Mouse (Mus musculus): ENCODE data around the gene Kif22.
"Not testable (repeated sequence)": the region's sequence is repeated elsewhere in the genome, so short reads cannot be mapped to it uniquely, and the experiment has no call there.

The Kif22 gene

DNA sequence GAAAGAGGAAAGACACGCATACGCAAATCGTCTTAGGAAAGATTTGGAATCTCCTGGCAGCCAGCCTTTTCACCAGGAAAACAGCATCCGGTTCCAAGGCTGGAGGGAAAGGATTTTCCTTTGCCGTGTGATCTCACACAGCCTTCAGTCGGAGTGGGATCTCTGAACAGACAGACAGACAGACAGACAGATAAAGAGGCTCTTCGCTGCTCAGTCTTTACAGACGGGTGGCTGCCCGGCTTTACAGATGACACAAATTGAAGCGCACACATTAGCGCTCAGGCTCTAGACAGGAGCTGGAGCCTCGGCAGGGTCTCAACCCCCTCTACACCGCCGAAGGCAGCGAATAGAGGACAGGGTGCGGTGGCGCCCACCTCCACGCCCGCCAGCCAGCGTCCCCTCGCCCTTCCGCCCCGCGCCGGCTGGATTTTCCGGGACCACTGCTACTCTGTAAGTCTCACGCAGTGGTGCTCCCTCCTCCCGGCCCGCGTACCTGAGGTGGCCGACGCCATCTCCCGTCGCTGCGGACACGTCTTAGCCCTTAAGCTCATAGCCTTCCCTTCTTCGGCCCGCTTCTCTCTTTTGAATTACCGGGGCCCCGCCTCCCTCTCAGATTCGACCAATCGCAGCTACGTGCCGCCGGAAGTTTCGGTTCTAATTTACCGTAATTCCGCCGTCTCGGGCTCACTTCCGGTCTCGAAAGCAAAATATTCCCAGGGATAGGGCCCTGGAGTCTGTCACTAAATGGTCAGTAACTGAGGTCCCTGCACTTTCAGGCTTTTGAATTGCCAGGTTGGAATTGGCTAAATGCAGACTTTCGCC is at the start of gene Kif22:
Gene Kif22 (minus strand): TSS at position 621 of the 822 bp plus-strand sequence.
- peak; percentile 94 to 95 for DNase-seq

- DNase-seq = no peak
Measured at GRCm38 (mm10) chr7:127091114-127091896, 49.0 kb upstream of the Kif22 start, which contains the start of gene AI467606. TSS of gene AI467606 (plus strand) at chr7:127091359.

- DNase-seq = no peak
Measured at GRCm38 (mm10) chr7:127090154-127091113, 48.2 kb upstream of the Kif22 start.

DNA sequence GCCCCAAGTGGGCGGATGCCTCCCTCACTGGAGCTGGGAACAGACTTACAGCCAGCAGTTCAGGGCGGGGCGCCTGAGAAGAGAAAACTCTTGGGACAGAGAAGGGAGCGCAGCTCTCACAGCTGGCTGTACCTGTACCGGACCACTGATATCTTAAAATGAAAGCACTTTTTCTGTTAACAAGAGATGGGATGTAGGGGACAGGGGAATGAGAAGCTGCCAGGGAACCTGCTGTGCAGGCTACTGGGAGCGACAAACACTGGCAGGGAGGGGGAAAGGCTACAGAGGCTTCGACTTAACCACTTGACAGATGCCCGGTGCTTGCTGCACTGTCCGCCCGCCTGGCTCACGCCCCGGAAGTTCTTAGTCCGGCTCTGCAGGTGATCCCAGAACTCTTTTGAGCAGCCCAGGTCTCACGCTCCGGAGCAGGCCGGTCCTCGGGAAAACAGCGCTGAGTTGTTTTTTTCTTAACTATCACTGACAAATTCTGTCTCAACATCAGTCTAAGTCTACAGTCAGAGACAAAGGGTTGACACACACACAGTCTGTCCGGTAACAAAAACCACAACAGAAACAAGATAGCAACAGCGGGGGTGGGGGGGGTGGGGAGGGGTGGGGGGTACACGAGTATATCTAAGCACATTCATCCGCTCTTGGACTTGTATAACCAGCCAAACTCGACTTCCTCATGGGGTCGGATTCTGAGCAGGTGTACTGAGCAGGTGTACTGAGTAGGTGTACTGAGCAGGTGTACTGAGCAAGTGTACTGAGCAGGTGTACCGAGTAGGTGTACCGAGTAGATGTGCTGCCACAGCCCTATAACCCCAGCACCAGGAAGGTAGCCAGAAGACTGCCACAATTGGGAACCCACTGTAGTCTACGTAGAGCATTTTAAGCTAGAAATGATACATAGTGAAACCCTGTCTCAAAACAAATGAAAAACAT is 46.9 kb upstream of the Kif22 start:
- no peak for DNase-seq

GRCm38 (mm10) chr7:127088083-127088482 is 45.8 kb upstream of the Kif22 start:
- no peak for DNase-seq

DNA sequence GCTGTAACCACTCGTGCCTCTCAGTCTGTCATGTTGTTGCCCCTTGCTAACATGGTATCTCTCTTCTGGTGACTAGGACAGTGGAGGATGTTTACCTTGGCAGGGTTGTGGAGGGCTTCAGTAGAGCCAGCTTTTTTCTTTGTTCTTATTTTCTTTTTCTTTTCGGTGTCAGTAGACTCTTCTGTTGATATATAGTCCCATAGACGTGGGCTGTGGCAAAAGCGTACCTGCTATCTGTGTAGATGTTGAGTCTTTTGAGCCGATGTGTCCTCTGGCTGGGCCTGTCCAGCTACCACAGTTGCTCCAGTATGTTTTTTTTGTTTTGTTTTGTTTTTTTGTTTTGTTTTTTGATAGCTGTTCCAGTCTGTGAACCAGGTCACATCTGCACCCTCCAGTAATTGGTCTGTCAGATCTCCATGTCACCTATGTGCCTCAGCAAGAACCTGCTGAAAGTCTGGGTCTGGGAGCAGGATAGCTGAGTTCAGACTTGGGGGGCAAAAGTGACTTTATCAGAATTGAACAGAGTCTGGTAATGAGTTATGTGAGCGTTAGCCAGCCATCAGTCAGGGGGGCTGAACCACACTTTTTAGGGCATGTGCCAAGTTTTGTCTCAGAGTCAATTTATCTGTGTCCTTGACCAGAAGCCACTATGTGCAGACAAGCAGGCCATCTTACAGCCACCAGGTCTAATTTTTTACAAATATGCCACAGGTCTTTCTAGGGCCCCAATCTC is 45.2 kb upstream of the Kif22 start, which contains the start of gene Zg16:
Gene Zg16 (minus strand): TSS at position 51 of the 733 bp plus-strand sequence.
- DNase-seq = not testable (repeated sequence)

- not testable (repeated sequence) for DNase-seq
Measured at GRCm38 (mm10) chr7:127085751-127086150, 43.5 kb upstream of the Kif22 start.

- DNase-seq = no peak
Measured at GRCm38 (mm10) chr7:127084794-127085193, 42.5 kb upstream of the Kif22 start.

- no peak for DNase-seq
Measured at GRCm38 (mm10) chr7:127083689-127084088, 41.4 kb upstream of the Kif22 start.

- no peak for DNase-seq
Measured at GRCm38 (mm10) chr7:127082995-127083394, 40.7 kb upstream of the Kif22 start.

- no peak for DNase-seq
Measured at GRCm38 (mm10) chr7:127082271-127082670, 40.0 kb upstream of the Kif22 start.

DNA sequence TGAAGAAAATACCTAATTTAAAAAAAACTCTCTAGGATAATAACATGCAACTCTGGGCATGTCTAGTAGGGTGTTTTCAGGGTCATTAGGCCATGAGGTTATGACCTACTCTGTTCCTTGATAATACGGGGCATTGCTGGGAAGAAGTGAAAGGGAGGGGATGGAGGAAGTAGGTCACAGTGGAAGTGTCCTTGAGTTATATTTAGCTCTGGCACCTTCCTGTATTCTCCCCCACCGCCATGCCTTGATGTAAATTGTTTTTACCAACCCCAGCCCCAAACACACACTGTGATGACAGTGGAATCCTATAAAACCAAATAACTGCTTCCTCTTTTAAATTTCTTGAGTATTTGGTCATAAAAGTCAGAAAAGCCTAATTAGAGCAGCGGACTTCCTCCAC is 37.8 kb upstream of the Kif22 start:
- DNase-seq = no peak

DNA sequence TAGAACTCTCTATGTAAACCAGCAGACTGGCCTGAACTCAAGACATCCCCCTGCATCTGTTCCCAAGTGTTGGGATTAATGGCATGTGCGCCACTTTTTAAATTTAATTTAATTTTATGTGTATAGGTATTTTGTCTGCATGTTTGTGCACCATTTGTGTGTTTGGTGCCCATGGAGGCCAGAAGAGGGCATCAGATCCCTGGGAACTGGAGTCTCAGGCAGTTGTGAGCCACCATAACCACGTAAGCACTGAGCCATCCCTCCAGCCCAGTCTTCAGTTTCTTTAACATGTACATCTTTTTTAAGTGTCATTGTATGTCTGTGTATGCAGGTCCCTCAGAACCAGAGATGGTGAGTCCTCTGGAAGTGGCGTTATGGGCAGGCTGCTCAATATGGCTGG is 35.4 kb upstream of the Kif22 start:
- DNase-seq = no peak

GRCm38 (mm10) chr7:127076188-127076587 is 33.9 kb upstream of the Kif22 start:
- DNase-seq = no peak

DNA sequence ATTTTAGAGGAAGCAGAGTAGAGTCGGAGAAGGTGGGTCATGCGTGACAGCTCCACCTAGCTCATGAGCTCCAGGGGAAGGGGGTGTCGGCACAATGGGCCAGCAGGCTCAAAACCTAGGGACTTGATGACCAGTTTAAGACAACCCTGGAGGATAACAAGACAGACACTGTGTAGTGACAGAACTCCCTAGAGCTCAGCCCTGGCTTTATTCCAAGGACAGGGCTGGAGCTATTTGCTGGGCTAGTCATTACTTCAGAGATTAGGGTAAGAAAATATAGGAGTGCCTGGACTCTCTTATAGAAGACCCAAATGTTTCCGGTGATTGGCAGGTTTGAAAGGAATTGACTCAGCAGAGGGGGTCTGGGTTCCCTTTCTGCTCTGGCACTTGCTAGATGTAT is 30.9 kb upstream of the Kif22 start:
- DNase-seq = no peak

GRCm38 (mm10) chr7:127070871-127071413 is 28.7 kb upstream of the Kif22 start:
- DNase-seq = no peak

GRCm38 (mm10) chr7:127066317-127066716 is 24.0 kb upstream of the Kif22 start:
- no peak for DNase-seq

GRCm38 (mm10) chr7:127065538-127065937 is 23.3 kb upstream of the Kif22 start:
- no peak for DNase-seq

GRCm38 (mm10) chr7:127055026-127055585 is 12.8 kb upstream of the Kif22 start:
- DNase-seq = no peak

DNA sequence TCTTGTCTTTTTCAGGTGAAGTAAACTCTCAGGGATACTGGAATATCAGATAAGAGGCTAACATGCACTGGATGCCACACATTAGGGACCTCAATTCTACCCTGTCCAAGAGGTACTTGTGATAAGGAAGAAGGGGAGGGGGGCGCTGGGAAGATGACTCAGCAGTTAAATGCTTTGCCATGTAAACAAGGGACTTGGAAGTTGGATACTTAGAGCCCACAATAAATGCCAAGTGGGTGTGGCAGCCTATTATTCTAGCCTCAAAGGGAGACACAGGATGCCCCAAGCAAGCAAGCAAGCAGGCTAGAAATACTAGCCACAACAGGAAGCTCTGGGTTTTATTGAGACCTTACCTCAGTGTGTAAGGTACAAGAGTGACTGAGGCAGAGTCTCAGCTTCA is 11.0 kb downstream of the Kif22 start:
- no peak for DNase-seq

All from cerebellum, postnatal 14 days (tissue).